9 mouse cellular contexts compared by ENCODE assay signal in the genomic region with DNA sequence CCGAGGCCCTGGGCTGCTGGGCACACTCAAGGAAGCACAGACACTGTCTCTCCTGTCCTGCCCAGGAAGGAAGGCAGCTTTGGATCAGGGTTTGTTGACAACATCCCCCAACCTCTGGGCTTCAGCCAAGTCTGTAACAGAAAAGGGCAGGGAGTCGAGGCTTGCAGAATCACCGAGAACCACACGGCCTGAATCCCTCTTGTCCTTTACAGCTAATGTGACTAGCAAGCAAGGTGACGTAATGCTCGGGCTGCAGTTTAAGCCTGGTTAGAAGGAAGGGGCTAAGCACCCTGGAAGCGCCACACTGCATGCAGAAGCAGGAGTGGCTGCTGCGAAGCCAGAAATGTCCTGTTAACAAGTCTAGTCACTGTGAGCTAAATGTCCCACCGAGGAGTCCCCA. TPM values are rescaled to one million over a fixed set of nuclear protein-coding genes. Genes with fewer than 3 reads are reported as not detected.
DNase-seq lines count a peak whose midpoint lies in the region; ATAC-seq and TF ChIP-seq lines count a peak whose summit lies in the region.
"Had no signal": no experiment of that assay in that cellular context is flagged by ENCODE, and none has a peak within 500 bp of the region (broad histone marks: within the 10 kb centered on the region; RNA-seq: fewer than 3 reads in every experiment).

No protein-coding gene starts in this region.

- H3K27ac ChIP-seq in forebrain, embryonic 10.5 days, result peak overlapping the region; percentile 66
- no peak overlapping the region for H3K27ac ChIP-seq in forebrain, embryonic 11.5 days (ENCODE audit: low read depth, low read length)
- peak overlapping the region; percentile 67 for H3K27ac ChIP-seq in forebrain, postnatal 0 days (ENCODE audit: low read depth, low read length)
- peak overlapping the region; percentile 81 for H3K27ac ChIP-seq in kidney, embryonic 15.5 days

- peaks cover 97% of the 10 kb centered on the region for H3K4me1 ChIP-seq in forebrain, embryonic 10.5 days
- H3K4me1 ChIP-seq in forebrain, embryonic 11.5 days (replicated peaks; ENCODE audit: control insufficient read depth, insufficient read depth, low read length), result peaks cover 18% of the 10 kb centered on the region; the same call in 1 of the 2 replicates
- peaks cover 44% of the 10 kb centered on the region for H3K4me1 ChIP-seq in forebrain, postnatal 0 days (ENCODE audit: insufficient read depth)
- peaks cover 88% of the 10 kb centered on the region for H3K4me1 ChIP-seq in kidney, embryonic 15.5 days

- no peak for ATAC-seq in forebrain, embryonic 11.5 days (replicated peaks; ENCODE audit: low FRiP score)
- ATAC-seq in forebrain, postnatal 0 days, result peak; percentile 33
- no peak for ATAC-seq in kidney, embryonic 15.5 days (replicated peaks; ENCODE audit: low FRiP score)

- no peaks in the 10 kb centered on the region for H3K27me3 ChIP-seq in forebrain, embryonic 10.5 days (ENCODE audit: poor library complexity, severe bottlenecking)
- H3K27me3 ChIP-seq in forebrain, embryonic 11.5 days (ENCODE audit: control insufficient read depth, insufficient read depth, low read length), result no peaks in the 10 kb centered on the region
- H3K27me3 ChIP-seq in forebrain, postnatal 0 days (ENCODE audit: insufficient read depth, low read length), result no peaks in the 10 kb centered on the region
- no peaks in the 10 kb centered on the region for H3K27me3 ChIP-seq in kidney, embryonic 15.5 days
- H3K27me3 ChIP-seq: CH12.LX had no signal

- DNase-seq in forebrain, embryonic 10.5 days (ENCODE audit: extremely low spot score, low spot score), result no peak
- no peak for DNase-seq in forebrain, embryonic 11.5 days (ENCODE audit: low spot score)
- peak; percentile 78 for DNase-seq in adrenal gland, adult 8-10 months
- peak; percentile 59 for DNase-seq in forebrain, postnatal 0 days
- peak; percentile 85 for DNase-seq in lung, postnatal 25 days (ENCODE audit: low spot score)
- no peak for DNase-seq in spleen, postnatal 4 days (ENCODE audit: low spot score in 2 of 2)
- no peak for DNase-seq in frontal cortex, adult 2 months (ENCODE audit: extremely low spot score in 1 of 2, low spot score in 1 of 2)

- no peak overlapping the region for H3K4me2 ChIP-seq in forebrain, embryonic 11.5 days (ENCODE audit: low read depth, low read length, severe bottlenecking)
- 0 out of 2 replicates have a peak overlapping the region, but pooled peaks have one; percentile 5 for H3K4me2 ChIP-seq in forebrain, postnatal 0 days (ENCODE audit: low read depth)
- H3K4me2 ChIP-seq in kidney, embryonic 15.5 days, result peak overlapping the region; percentile 19; the same call in 1 of the 2 replicates

- TF ChIP-seq CTCF in forebrain, postnatal 0 days (IDR thresholded peaks at IDR 0.05; ENCODE audit: low read depth), result no peak

- H3K4me3 ChIP-seq in forebrain, embryonic 10.5 days, result no peak overlapping the region
- H3K4me3 ChIP-seq in forebrain, embryonic 11.5 days (ENCODE audit: low read depth, low read length), result no peak overlapping the region
- no peak overlapping the region for H3K4me3 ChIP-seq in forebrain, postnatal 0 days (ENCODE audit: low read depth, low read length)
- H3K4me3 ChIP-seq in kidney, embryonic 15.5 days (replicated peaks), result no peak overlapping the region

- peaks cover 66% of the 10 kb centered on the region for H3K36me3 ChIP-seq in forebrain, embryonic 10.5 days (replicated peaks)
- no peaks in the 10 kb centered on the region for H3K36me3 ChIP-seq in forebrain, embryonic 11.5 days (ENCODE audit: control insufficient read depth, insufficient read depth, low read length)
- peaks cover 14% of the 10 kb centered on the region for H3K36me3 ChIP-seq in forebrain, postnatal 0 days (ENCODE audit: insufficient read depth)
- H3K36me3 ChIP-seq in kidney, embryonic 15.5 days, result peaks cover 17% of the 10 kb centered on the region

- WGBS in forebrain, embryonic 10.5 days, result 75% methylated on average over 9 of the region's 9 CpGs
- 72% methylated on average over 9 of the region's 9 CpGs for WGBS in forebrain, embryonic 11.5 days
- 16% methylated on average over 9 of the region's 9 CpGs for WGBS in forebrain, postnatal 0 days
- 36% methylated on average over 9 of the region's 9 CpGs for WGBS in kidney, embryonic 15.5 days

- no peak overlapping the region for H3K9ac ChIP-seq in forebrain, embryonic 11.5 days (ENCODE audit: low read length)
- H3K9ac ChIP-seq in forebrain, postnatal 0 days, result no peak overlapping the region
- H3K9ac ChIP-seq in kidney, embryonic 15.5 days, result peak overlapping the region; percentile 33; the same call in 1 of the 2 replicates

- H3K9me3 ChIP-seq in forebrain, embryonic 10.5 days, result no peaks in the 10 kb centered on the region
- no peaks in the 10 kb centered on the region for H3K9me3 ChIP-seq in forebrain, embryonic 11.5 days (ENCODE audit: control insufficient read depth, low read length)
- H3K9me3 ChIP-seq in forebrain, postnatal 0 days (ENCODE audit: low read length), result no peaks in the 10 kb centered on the region
- no peaks in the 10 kb centered on the region for H3K9me3 ChIP-seq in kidney, embryonic 15.5 days (replicated peaks)

RNA-seq across cellular contexts. Expression of a gene that starts 8.7 kb away (rescaled TPM):
- polyA plus RNA-seq in forebrain, embryonic 10.5 days (2016; fragmentation: Nextera tagmentation; extraction: Ambion mirVana), result 3.5 and 4.0 TPM in 2 replicates
- polyA plus RNA-seq in forebrain, embryonic 11.5 days (2014; fragmentation: Nextera tagmentation; extraction: Ambion mirVana), result 8.1 and 8.2 TPM in 2 replicates
- 10 to 100 TPM; 38.6 to 50.0 (median 46.5) TPM for total RNA-seq in adrenal gland, adult 8-10 months (2022)
- 80.5 and 93.7 TPM in 2 replicates for total RNA-seq in forebrain, postnatal 0 days (2014; rRNA removed)
- 3.1 and 3.9 TPM in 2 replicates for polyA plus RNA-seq in forebrain, postnatal 0 days (2015; fragmentation: Nextera tagmentation; extraction: Ambion mirVana)
- polyA plus RNA-seq in kidney, embryonic 15.5 days (2015; fragmentation: Nextera tagmentation; extraction: Ambion mirVana), result 3.5 and 4.2 TPM in 2 replicates
- 8.5 and 10.5 TPM in 2 replicates for polyA plus RNA-seq in frontal cortex, adult 2 months (2012; rRNA removed)

RNA-seq across cellular contexts. Expression of a gene that starts 16.5 kb away (rescaled TPM):
- polyA plus RNA-seq in forebrain, embryonic 10.5 days (2016; fragmentation: Nextera tagmentation; extraction: Ambion mirVana), result not detected in 2 replicates
- not detected in 2 replicates for polyA plus RNA-seq in forebrain, embryonic 11.5 days (2014; fragmentation: Nextera tagmentation; extraction: Ambion mirVana)
- not detected for total RNA-seq in adrenal gland, adult 8-10 months (2022)
- not detected in 2 replicates for total RNA-seq in forebrain, postnatal 0 days (2014; rRNA removed)
- not detected in 2 replicates for polyA plus RNA-seq in forebrain, postnatal 0 days (2015; fragmentation: Nextera tagmentation; extraction: Ambion mirVana)
- 0.27 TPM in 1 of 2 replicates, not detected in the other for polyA plus RNA-seq in kidney, embryonic 15.5 days (2015; fragmentation: Nextera tagmentation; extraction: Ambion mirVana)
- 0.30 TPM in 1 of 2 replicates, not detected in the other for polyA plus RNA-seq in frontal cortex, adult 2 months (2012; rRNA removed)
- total RNA-seq: CH12.LX had no signal

Comparison
In these comparisons a context has a peak if more than half of its experiments do, and no peak if none do; other contexts are left out.
1. DNase-seq: peak in adrenal gland, adult 8-10 months (single experiment), forebrain, postnatal 0 days (single experiment) and lung, postnatal 25 days (single experiment); none in forebrain, embryonic 10.5 days (single experiment), forebrain, embryonic 11.5 days (single experiment), spleen, postnatal 4 days (0 of 2) and frontal cortex, adult 2 months (0 of 2).